Mouse (Mus musculus): Measurements from ENCODE around the gene Gns.

Gene Gns

DNA sequence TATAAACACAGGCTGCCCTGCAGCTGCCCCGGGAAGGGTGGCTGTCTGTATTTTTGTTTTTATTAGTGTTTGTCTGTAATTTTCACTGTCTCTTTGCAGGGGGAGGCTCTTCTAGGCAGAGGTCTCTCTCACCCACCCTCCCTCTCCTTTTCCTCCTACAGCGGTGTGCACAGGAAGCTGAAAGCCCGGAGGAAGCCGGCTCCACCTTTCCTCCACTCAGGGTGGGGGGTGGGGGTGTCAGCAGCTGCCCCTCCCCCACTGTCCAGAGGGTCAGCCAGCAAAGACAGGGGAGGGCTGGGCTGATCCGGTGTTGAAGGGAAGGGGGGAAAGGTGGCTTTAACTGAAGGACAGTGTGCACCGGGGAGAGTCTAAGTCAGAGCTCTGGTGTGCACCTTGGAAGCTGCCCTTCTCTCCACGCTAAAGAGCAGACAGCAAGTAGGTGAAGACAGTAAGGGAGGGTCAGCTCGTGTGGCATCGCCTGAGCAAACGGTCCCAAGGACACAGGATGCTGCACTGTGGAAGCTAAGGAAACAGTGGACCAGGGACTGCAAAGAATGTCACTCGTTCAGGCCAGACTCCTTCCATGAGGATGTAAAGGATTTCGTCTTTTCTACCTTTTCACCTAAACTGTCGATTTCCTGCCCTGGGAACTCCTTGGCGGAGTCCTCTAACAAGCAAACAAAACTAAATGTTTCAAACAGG lies 65.2 kb downstream of the Gns start:
- DNase-seq (ENCODE audit: low spot score) = no peak

DNA sequence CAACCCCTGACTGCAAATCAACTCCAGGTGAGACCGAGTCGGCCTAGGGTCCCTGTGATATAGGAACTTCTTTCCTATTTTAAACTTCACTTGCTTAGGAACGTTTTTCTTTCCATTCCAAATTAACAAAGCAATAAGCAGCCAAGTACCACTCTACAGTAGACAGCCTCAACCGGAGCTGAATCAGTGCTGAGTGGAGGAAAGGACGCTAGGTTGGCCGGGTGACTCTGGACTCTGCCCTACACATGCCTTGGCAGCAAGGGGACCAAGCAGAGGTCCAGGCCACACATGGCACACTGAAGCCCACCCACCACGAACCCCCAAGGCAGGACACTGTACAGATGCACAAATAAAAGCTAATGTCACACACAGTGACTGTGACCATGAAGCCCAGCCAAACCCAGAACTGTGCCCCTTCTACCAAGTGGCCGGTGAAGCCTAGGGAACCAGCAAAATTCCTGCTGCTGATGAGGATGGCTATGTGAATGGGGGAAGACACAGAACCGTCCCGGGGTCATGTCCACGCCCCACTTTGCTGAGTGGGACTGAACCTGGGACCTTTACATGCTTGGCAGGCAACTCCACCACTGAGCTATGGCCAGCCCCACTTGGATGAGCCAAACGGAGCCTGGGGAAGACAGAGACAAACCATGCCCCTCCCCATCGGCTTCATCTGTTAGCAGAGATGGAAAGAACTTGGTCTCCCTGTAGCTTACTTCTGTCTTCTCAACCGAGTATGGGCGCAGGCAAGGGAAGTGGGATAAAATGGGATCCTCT lies 66.1 kb downstream of the Gns start:
- DNase-seq (ENCODE audit: low spot score) = no peak

DNA sequence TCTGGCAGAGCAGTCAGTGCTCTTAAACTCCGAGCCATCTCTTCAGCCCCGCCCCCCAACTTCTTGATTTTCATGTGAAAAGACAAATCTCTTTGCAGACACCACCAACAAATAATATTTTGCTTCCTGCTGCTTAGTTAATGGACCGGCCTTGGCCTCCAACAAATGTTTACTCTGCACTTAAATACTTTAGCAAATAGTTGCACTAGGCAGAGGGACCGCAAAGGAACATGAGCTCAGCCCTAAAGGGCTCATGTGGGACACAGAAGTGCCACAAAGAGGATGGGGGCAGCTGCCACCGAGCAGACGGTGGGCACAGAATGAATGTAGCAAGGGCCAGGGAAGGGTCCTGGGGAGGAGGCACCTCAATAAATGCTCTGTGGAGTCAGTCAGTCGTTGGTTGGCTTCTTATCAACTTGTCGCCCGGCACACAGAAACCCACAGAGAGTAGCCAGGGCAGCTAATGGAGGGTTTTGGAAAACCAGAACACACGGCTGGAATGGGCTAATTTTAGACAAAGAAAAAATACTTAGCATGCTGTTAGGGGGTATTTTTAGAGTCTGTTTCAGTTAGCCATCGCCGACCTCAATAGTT lies 67.2 kb downstream of the Gns start:
- DNase-seq (ENCODE audit: low spot score) = no peak

DNA sequence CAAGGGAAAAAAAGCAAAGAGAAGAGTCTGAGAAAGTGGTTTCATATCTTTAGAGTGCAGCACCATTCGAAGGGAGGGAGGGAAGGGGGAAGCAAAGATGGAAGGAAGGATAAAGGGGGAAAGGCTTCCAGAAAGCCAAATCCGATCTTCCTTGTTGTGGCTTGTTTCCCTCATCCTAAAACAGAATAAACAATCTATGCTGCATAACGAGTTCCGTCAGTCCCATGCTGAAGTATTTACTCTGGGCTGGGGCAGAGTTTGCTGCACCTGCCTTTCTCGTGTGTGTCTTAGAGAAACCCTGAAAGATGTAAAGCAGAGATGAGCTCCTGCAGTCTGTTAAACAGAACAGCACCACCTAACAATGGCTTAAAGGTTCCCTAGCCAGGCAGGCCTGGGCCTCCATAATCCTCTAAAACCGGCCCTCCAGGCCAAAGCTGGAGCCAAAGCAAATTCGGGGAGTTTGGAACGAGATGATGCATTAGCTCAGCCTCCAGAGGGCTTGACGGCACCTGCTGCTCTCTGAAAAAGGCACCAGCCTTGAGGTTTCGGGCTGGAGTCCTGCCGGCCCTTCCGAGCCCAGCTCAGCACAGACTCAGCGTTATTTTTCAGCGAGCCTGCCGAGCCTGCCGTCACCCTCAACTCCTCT lies 67.9 kb downstream of the Gns start:
- DNase-seq (ENCODE audit: low spot score) = no peak

DNA sequence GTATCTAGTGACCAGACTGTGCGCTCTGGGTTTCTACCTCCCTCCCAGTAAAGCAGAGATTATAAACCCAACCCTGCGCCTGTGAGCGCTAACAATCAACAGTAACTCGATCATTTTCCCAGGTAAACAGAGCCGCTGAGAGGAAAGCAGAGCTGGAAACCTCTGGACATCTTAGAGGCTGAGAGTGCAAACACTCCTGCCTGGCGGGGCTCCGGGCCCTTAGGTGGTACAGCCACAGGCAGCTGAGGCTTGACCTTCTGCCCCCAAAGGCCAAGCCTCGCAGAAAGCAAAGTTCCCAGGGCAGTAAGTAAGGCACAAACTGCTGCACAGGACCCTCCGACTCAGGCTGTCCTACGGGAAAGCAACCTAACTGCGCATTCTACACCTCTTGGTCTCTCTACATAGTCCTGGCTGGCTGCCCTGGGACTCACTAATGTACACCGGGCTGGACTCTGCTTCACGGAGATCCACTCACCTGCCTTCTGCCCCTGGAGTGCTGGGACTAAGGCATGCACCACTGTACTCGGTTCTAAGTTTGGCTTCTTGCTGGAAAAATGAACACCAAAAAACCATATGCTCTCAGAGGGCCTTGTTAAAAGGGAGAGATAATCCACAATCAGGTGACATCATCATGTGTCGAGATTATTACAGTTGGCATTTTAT lies 69.7 kb downstream of the Gns start:
- DNase-seq (ENCODE audit: low spot score) = no peak

DNA sequence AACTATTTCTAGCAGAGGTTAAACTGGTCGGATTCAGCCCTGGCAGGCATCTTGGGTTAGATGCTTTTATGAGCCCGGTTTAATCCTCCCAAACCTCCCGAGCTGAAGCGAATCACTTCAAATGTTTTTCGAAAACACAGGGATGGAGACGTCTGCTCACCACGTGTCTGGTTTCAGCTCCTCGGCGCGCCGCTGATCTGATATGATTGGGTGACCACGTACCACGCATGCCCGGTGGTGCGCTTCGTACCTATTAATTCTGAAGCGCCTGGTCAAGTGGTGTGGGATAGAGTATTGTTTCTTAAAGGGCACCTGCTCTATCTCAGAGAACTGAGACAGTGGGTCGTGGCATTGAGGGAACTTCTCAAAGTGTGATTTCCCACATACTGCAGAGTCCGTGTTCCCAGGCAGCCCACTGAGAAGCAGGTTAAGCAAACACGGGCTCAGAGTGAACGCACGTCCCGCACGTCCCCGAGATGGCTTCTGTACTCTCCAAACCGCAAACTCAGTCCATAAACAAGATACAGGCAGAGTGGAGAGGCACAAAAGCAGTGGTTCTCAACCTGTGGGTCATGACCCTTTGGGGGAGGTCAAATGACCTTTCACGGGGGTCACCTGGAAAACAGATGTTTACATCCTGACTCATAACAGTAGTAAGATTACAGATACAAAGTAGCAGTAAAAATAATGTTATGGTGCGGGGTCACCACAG lies 70.8 kb downstream of the Gns start:
- no peak for DNase-seq (ENCODE audit: low spot score)

DNA sequence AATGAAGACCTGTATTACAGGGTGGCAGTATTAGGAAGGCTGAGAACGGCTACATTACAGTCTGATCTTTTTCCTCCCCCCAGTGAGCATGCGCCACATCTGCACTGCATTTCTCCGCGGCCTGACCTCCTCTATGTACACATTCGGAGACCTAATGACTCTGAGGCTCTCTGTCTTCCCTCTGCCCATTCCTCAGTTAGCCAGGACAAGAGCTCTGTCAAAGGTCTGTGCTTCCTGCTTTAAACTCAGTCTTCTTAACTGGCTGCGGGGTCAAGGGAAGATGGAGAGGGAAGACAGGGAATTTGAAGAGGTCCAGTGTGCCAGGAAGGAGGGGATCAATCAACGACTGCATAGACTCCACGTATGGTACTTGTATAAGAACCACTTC lies 71.4 kb downstream of the Gns start:
- DNase-seq (ENCODE audit: low spot score) = no peak

DNA sequence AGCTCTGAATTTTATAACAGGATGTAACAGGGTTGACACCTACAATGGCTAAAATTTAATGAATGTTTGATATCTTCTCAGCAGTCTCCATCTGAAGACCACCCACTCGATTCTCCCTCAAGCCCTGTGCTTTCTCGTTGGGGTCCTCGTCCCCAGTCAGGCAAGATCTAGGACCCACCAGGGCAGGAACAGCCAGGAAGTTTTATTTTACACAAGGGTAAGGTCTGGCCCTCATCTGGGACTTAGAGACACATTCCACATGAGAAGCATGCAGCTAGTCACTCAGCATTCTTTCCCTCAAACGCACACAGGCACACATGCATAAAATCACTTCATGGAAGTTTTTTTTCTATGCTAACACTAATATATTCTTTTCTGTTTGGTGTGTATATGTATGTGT lies 71.8 kb downstream of the Gns start:
- DNase-seq (ENCODE audit: low spot score) = no peak

DNA sequence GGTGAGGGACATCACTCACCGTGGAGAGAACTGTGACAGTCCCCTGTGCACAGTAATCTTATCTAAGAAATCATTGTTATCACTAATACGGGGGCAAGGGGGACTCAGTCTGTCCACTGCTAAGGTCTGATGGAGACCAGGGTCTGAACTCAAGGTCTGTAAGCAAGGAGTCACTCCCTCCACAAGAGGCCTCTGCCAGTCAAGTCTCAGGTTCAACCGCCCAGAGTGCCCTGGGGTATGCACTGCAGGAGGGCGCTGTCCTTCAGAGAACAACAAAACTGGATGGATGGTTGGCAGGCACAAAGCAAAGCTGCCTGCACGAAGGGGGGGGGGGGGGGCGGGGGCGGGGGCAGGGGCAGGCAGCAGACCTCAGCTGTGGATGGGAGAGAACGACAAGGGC lies 73.2 kb downstream of the Gns start:
- no peak for DNase-seq (ENCODE audit: low spot score)

DNA sequence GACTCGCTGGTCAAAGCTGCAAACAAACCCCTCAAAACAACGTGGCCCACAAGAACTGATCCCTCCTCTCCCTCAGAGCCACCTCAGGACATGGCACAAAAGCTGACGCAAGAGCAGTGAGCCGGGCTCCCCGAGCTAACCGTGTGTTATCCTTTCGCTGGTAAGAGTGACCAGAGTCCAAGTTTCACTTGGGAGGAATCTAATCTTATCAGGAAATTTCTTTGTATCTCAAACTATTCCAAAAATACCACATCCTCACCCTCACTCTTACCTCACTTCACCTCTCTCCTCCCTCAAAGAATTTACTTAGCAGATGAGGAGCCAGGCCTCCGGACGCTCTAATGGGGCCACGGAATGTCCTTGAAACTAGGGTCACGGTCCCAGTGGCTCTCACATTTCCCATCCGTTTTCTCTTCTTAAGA lies 74.4 kb downstream of the Gns start:
- no peak for DNase-seq (ENCODE audit: low spot score)

DNA sequence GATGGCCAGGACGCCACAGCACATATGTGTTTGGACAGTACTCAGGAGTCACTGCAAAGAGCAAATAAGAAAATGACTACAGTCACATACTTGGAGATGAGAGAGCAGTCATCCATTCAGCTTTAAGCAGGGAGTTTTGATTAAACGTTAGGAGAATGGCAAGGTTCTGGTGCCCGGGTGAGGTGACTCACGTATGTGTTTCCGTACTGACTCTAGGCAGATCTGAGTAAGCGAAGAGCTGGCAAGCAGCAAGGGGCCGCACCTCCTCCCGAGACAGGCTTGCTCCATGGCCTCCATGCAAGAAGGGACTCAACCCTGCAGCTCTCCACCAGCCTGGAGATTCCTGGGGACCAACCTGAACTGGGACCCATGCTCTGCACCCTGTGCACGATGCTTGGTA lies 78.9 kb downstream of the Gns start:
- no peak for DNase-seq (ENCODE audit: low spot score)

DNA sequence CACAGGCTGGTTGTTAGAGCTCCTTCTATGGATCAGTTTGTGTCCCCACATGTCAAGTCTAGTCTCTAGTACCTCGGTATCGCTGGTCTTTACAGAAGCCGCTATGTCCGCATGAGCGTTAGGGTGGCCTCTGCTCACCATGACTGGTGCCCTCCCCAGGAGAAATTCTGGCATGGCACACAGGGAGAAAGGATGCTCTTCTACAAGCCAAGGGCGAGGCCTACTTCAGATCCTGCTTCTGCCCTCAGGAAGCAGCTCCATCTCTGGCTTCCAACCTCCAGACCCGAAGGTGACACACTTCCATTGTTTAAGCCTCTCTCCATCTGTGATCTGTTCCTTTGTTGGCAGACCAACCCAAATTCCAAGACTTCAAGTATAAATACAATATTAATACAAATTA lies 79.3 kb downstream of the Gns start:
- DNase-seq (ENCODE audit: low spot score) = no peak

DNA sequence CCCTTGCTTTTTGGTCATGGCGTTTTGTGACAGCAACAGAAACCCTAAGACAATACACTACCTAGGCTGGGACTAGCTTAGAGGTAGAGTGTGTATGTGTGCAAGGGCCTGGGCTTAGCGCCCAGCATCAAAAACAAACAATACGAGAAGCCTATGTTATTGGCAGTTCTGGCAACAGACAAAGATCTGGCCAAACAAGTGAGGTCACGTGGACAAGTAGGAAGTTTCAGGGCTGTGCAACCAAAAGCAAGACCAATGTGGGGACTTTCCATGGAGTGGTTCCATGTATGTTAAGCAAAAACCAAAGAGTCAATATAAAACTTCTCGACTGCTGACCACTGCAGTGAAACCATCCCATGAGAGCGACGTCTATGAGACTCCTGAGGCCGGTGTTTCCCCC lies 80.9 kb downstream of the Gns start:
- DNase-seq (ENCODE audit: low spot score) = no peak
